12 mouse cellular contexts compared by ENCODE assay signal in genomic region chr7:96035456-96035855, GRCm38 (mm10).
"Had no signal": no experiment of that assay in that cellular context is flagged by ENCODE, and none has a peak within 500 bp of the region (broad histone marks: within the 10 kb centered on the region; RNA-seq: fewer than 3 reads in every experiment).

No protein-coding gene starts in this region.

- H3K9me3 ChIP-seq: limb, embryonic 12.5 days; liver, embryonic 13.5 days; midbrain, embryonic 13.5 days; neural tube, embryonic 15.5 days had no signal

- H3K36me3 ChIP-seq: limb, embryonic 12.5 days; liver, embryonic 13.5 days; midbrain, embryonic 13.5 days; neural tube, embryonic 15.5 days had no signal

- DNase-seq: liver; liver, embryonic 13.5 days; liver, postnatal 0 days; lung, postnatal 36 days; right cerebral cortex, adult 18-20 months; right cerebral cortex, postnatal 25 days had no signal

- H3K27ac ChIP-seq: layer of hippocampus, adult 2 months; limb, embryonic 12.5 days; liver, embryonic 13.5 days; midbrain, embryonic 13.5 days; neural tube, embryonic 15.5 days; stomach, postnatal 0 days had no signal

- H3K4me2 ChIP-seq: limb, embryonic 12.5 days; liver, embryonic 13.5 days; midbrain, embryonic 13.5 days; neural tube, embryonic 15.5 days had no signal

- H3K4me3 ChIP-seq: layer of hippocampus, adult 2 months; limb, embryonic 12.5 days; liver, embryonic 13.5 days; midbrain, embryonic 13.5 days; myocyte; neural tube, embryonic 15.5 days had no signal

- H3K4me1 ChIP-seq: limb, embryonic 12.5 days; liver, embryonic 13.5 days; midbrain, embryonic 13.5 days; neural tube, embryonic 15.5 days had no signal

- ATAC-seq: liver, postnatal 0 days; midbrain, embryonic 13.5 days had no signal

- H3K27me3 ChIP-seq: limb, embryonic 12.5 days; liver, embryonic 13.5 days; midbrain, embryonic 13.5 days; neural tube, embryonic 15.5 days had no signal

- H3K9ac ChIP-seq: limb, embryonic 12.5 days; liver, embryonic 13.5 days; liver, postnatal 0 days; midbrain, embryonic 13.5 days; neural tube, embryonic 15.5 days had no signal
